Mouse (Mus musculus) bone marrow macrophage, adult 2 months (primary cell): Measurements from ENCODE around the gene Ubac1.

ENCODE experiments used
- CTCF ChIP-seq: IDR thresholded peaks from 2 replicates; pipeline ENCODE4 v1.5.1; 2012; ENCODE audit warnings: low read depth, mild to moderate bottlenecking, low read length, moderate library complexity
- POLR2A ChIP-seq: IDR thresholded peaks from 2 replicates; pipeline ENCODE4 v1.6.1; 2012; ENCODE audit warnings: mild to moderate bottlenecking, low read depth, low read length, borderline replicate concordance

GRCm38 (mm10) chr2:25977587-25978239 is 43.8 kb downstream of the Ubac1 start:
- no peak for TF ChIP-seq POLR2A
- no peak for TF ChIP-seq CTCF
